Mouse (Mus musculus) C2C12 (cell line): ENCODE measurements around the gene Prkg1.

ENCODE experiments used
- MAX ChIP-seq: IDR thresholded peaks from one replicate; pipeline ENCODE4 v1.6.1; 2011; ENCODE audit warnings: mild to moderate bottlenecking, control low read depth
- MYOG ChIP-seq: IDR thresholded peaks from one replicate; pipeline ENCODE4 v1.6.1; 2011; ENCODE audit not compliant: control insufficient read depth, insufficient read length; ENCODE audit errors: extremely low read depth

- TF ChIP-seq MYOG, result no peak
- TF ChIP-seq MAX, result no peak
Measured at GRCm38 (mm10) chr19:31764801-31765340, at the start of gene Prkg1.
